In genomic region chr12:110689919-110690643, GRCm38 (mm10) we compare ENCODE assay signal across 32 mouse cellular contexts. TPM values are rescaled to one million over a fixed set of nuclear protein-coding genes. Genes with fewer than 3 reads are reported as not detected.
A peak's percentile ranks its signal among the peaks of the same experiment; 100 is the strongest.
DNase-seq lines count a peak whose midpoint lies in the region; ATAC-seq lines count a peak whose summit lies in the region.
"Had no signal": no experiment of that assay in that cellular context is flagged by ENCODE, and none has a peak within 500 bp of the region (broad histone marks: within the 10 kb centered on the region; RNA-seq: fewer than 3 reads in every experiment).

No protein-coding gene starts in this region.

- no peak overlapping the region for H3K4me3 ChIP-seq in liver, embryonic 12.5 days
- H3K4me3 ChIP-seq: forebrain, embryonic 13.5 days; gastrocnemius, adult 2 months; heart, embryonic 15.5 days; hindbrain, embryonic 15.5 days; limb, embryonic 15.5 days had no signal

- 71% methylated on average over 6 of the region's 6 CpGs for WGBS in liver, embryonic 12.5 days (ENCODE audit: insufficient replicate concordance)

- no peak for DNase-seq in liver
- DNase-seq in ZHBTc4 (ENCODE audit: low read depth, low spot score), result peak; percentile 36
- DNase-seq in cerebellum, postnatal 25 days, result no peak
- DNase-seq in lung, postnatal 14 days, result no peak
- DNase-seq in layer of hippocampus, postnatal 25 days (ENCODE audit: extremely low spot score in 1 of 2, low spot score in 1 of 2), result no peak
- DNase-seq: adrenal gland, postnatal 10 days; cerebellum, adult 18-20 months; cerebellum, postnatal 14 days; embryo, embryonic 11 days; gastrocnemius, adult 2 months; kidney, adult 11 months; layer of hippocampus, adult 9-11 months; left cerebral cortex, postnatal 4 days; lung, embryonic 14.5 days; lung, postnatal 4 days; right cerebral cortex, postnatal 14 days had no signal

- no peaks in the 10 kb centered on the region for H3K27me3 ChIP-seq in liver, embryonic 12.5 days (replicated peaks)
- H3K27me3 ChIP-seq: forebrain, embryonic 13.5 days; heart, embryonic 15.5 days; hindbrain, embryonic 15.5 days; limb, embryonic 15.5 days had no signal

- peaks cover 91% of the 10 kb centered on the region for H3K36me3 ChIP-seq in liver, embryonic 12.5 days

- peaks cover 20% of the 10 kb centered on the region for H3K4me1 ChIP-seq in liver, embryonic 12.5 days

- H3K4me2 ChIP-seq in liver, embryonic 12.5 days, result no peak overlapping the region
- H3K4me2 ChIP-seq: forebrain, embryonic 13.5 days; heart, embryonic 15.5 days; hindbrain, embryonic 15.5 days; limb, embryonic 15.5 days; lung, embryonic 14.5 days; midbrain, embryonic 11.5 days had no signal

- H3K9ac ChIP-seq in liver, embryonic 12.5 days, result no peak overlapping the region
- H3K9ac ChIP-seq: forebrain, embryonic 13.5 days; heart, embryonic 15.5 days; hindbrain, embryonic 15.5 days; limb, embryonic 15.5 days; lung, embryonic 14.5 days had no signal

- ATAC-seq in liver, embryonic 12.5 days, result peak; percentile 53; the same call in 1 of the 2 replicates
- ATAC-seq in megakaryocyte-erythroid progenitor cell, adult 5-6 weeks (replicated peaks; ENCODE audit: low FRiP score, low TSS enrichment, poor library complexity, severe bottlenecking), result peak; percentile 27
- ATAC-seq: forebrain, embryonic 13.5 days had no signal

- no peaks in the 10 kb centered on the region for H3K9me3 ChIP-seq in liver, embryonic 12.5 days (replicated peaks)
- H3K9me3 ChIP-seq: forebrain, embryonic 13.5 days; heart, embryonic 15.5 days; hindbrain, embryonic 15.5 days; limb, embryonic 15.5 days had no signal

- H3K27ac ChIP-seq in liver, embryonic 12.5 days, result 0 out of 2 replicates have a peak overlapping the region, but pooled peaks have one; percentile 28
- H3K27ac ChIP-seq: forebrain, embryonic 13.5 days; gastrocnemius, adult 2 months; hindbrain, embryonic 15.5 days; kidney, postnatal 0 days; limb, embryonic 15.5 days had no signal

RNA-seq across cellular contexts. Expression of gene 1700001K19Rik, which starts 7.7 kb away (rescaled TPM):
- polyA plus RNA-seq in liver, embryonic 12.5 days (2016; fragmentation: Nextera tagmentation; extraction: Ambion mirVana), result not detected in 2 replicates
- total RNA-seq in megakaryocyte-erythroid progenitor cell, adult 5-6 weeks (2014; fragmentation: Nextera tagmentation), result not detected in 2 replicates
- not detected in 2 replicates for total RNA-seq in megakaryocyte-erythroid progenitor cell, adult 5-6 weeks (2017)
- total RNA-seq in layer of hippocampus, postnatal 25 days (2021), result not detected
- total RNA-seq: adrenal gland, postnatal 10 days; gastrocnemius, adult 2 months; hematopoietic stem cell, adult 5-6 weeks; left cerebral cortex, adult 8-10 months; left cerebral cortex, postnatal 4 days; midbrain, postnatal 0 days had no signal
- polyA plus RNA-seq: embryonic facial prominence, embryonic 14.5 days; frontal cortex, adult 2 months; heart, embryonic 15.5 days; kidney, postnatal 0 days; large intestine, adult 2 months; lung, embryonic 14.5 days; midbrain, postnatal 0 days; neural tube, embryonic 11.5 days; urinary bladder, adult 2 months had no signal

RNA-seq across cellular contexts. Expression of gene Hsp90aa1, which starts 12.4 kb away (rescaled TPM):
- 1,099 and 1,203 TPM in 2 replicates for polyA plus RNA-seq in liver, embryonic 12.5 days (2016; fragmentation: Nextera tagmentation; extraction: Ambion mirVana)
- 1,358 and 1,376 TPM in 2 replicates for total RNA-seq in megakaryocyte-erythroid progenitor cell, adult 5-6 weeks (2014; fragmentation: Nextera tagmentation)
- total RNA-seq in megakaryocyte-erythroid progenitor cell, adult 5-6 weeks (2017), result 3,639 and 4,695 TPM in 2 replicates
- 100 to 1,000 TPM; 874 to 929 TPM for total RNA-seq in layer of hippocampus, postnatal 25 days (2021)

RNA-seq across cellular contexts. Expression of gene Wdr20, which starts 47.7 kb away (rescaled TPM):
- 14.2 and 16.0 TPM in 2 replicates for polyA plus RNA-seq in liver, embryonic 12.5 days (2016; fragmentation: Nextera tagmentation; extraction: Ambion mirVana)
- 19.0 and 42.1 TPM in 2 replicates for total RNA-seq in megakaryocyte-erythroid progenitor cell, adult 5-6 weeks (2014; fragmentation: Nextera tagmentation)
- total RNA-seq in megakaryocyte-erythroid progenitor cell, adult 5-6 weeks (2017), result 29.1 and 29.5 TPM in 2 replicates
- total RNA-seq in layer of hippocampus, postnatal 25 days (2021), result 10 to 100 TPM; 38.8 to 41.6 TPM
